Mouse (Mus musculus) liver, postnatal 0 days (tissue): ENCODE measurements around the gene Pglyrp1. TPM values are rescaled to one million over a fixed set of nuclear protein-coding genes. Genes with fewer than 3 reads are reported as not detected.
A peak's percentile ranks its signal among the peaks of the same experiment; 100 is the strongest.

Experiments used
- ATAC-seq: fragments of 200-750 bp; cut with Nextera tagmentation; 2 replicates; pipeline ENCODE4 v1.8.0; 2017; ENCODE audit warnings: mild to moderate bottlenecking, moderate library complexity
- DNase-seq: peaks from one replicate; pipeline ENCODE4 v3.0.0-alpha.2; 2016
- H3K27ac ChIP-seq: fragments of 300-500 bp; sonication (generic); 2 replicates; pipeline ENCODE4 v1.5.1; 2014; ENCODE audit warnings: antibody characterized with exemption, moderate library complexity, mild to moderate bottlenecking, low read depth
- H3K27me3 ChIP-seq: fragments of 300-500 bp; sonication (generic); 2 replicates; pipeline ENCODE4 v1.6.1; 2014; ENCODE audit warnings: low read length, control low read depth, mixed read lengths; ENCODE audit not compliant: insufficient read depth
- H3K36me3 ChIP-seq: fragments of 300-500 bp; sonication (generic); replicated peaks from 2 replicates; pipeline ENCODE4 v1.6.1; 2014; ENCODE audit warnings: mild to moderate bottlenecking, control low read depth, low read length, moderate library complexity, mixed read lengths; ENCODE audit not compliant: insufficient read depth
- H3K4me1 ChIP-seq: fragments of 300-500 bp; sonication (generic); 2 replicates; pipeline ENCODE4 v1.6.1; 2014; ENCODE audit warnings: antibody characterized with exemption, mild to moderate bottlenecking, control low read depth; ENCODE audit not compliant: insufficient read depth
- H3K4me2 ChIP-seq: fragments of 300-500 bp; sonication (generic); 2 replicates; pipeline ENCODE4 v1.6.1; 2014; ENCODE audit warnings: low read depth, mild to moderate bottlenecking, low read length, moderate library complexity, mixed read lengths
- H3K4me3 ChIP-seq: fragments of 300-500 bp; sonication (generic); 2 replicates; pipeline ENCODE4 v1.5.1; 2014; ENCODE audit warnings: low read depth, low read length
- H3K9ac ChIP-seq: fragments of 300-500 bp; sonication (generic); replicated peaks from 2 replicates; pipeline ENCODE4 v1.6.1; 2014; ENCODE audit warnings: mild to moderate bottlenecking, moderate library complexity
- H3K9me3 ChIP-seq: fragments of 300-500 bp; sonication (generic); 2 replicates; pipeline ENCODE4 v1.6.1; 2016; ENCODE audit warnings: mild to moderate bottlenecking, control low read depth, low read length, mixed read lengths
- CTCF ChIP-seq: sonication (generic); IDR thresholded peaks from 2 replicates; pipeline ENCODE4 v1.5.1; 2016; ENCODE audit warnings: antibody characterized with exemption, low read depth
- EP300 ChIP-seq: IDR thresholded peaks from 2 replicates; pipeline ENCODE4 v1.6.1; 2016; ENCODE audit warnings: antibody characterized with exemption, low read depth, mild to moderate bottlenecking
- WGBS: fragments of 180-500 bp; shearing (Covaris S2); extraction: QIAGEN DNeasy Blood & Tissue Kit; methylation state at CpG from one replicate; pipeline ENCODE4 v1.1.7; 2014; ENCODE audit not compliant: insufficient replicate concordance; 5-methylcytosine and 5-hydroxymethylcytosine counted together
- polyA plus RNA-seq: library from polyadenylated mRNA; unstranded; fragments of >200 nt; fragmentation: Nextera tagmentation; extraction: Ambion mirVana; gene quantifications from 2 replicates; pipeline ENCODE4 v1.2.1, GENCODE M21; 2015

The Pglyrp1 gene
- polyA plus RNA-seq, 1 experiment from 2014 or later = 118 TPM

GRCm38 (mm10) chr7:18862801-18863200 lies 8.3 kb upstream of the Pglyrp1 start:
- TF ChIP-seq EP300 = no peak
- no peak for TF ChIP-seq CTCF
- no peak for ATAC-seq
- H3K4me1 ChIP-seq = no peaks in the 10 kb centered on the region
- DNase-seq = no peak
- WGBS = 72% methylated on average over 6 of the region's 6 CpGs
- no peaks in the 10 kb centered on the region for H3K36me3 ChIP-seq
- H3K27me3 ChIP-seq = no peaks in the 10 kb centered on the region
- peaks cover 3% of the 10 kb centered on the region; the same call in 1 of the 2 replicates for H3K9me3 ChIP-seq
- H3K4me3 ChIP-seq = no peak overlapping the region
- H3K27ac ChIP-seq = no peak overlapping the region
- no peak overlapping the region for H3K4me2 ChIP-seq
- H3K9ac ChIP-seq = no peak overlapping the region

GRCm38 (mm10) chr7:18868491-18868890 lies 2.6 kb upstream of the Pglyrp1 start:
- no peaks in the 10 kb centered on the region for H3K36me3 ChIP-seq
- H3K27ac ChIP-seq = no peak overlapping the region
- peaks cover 7% of the 10 kb centered on the region for H3K27me3 ChIP-seq
- H3K9me3 ChIP-seq = peaks cover 3% of the 10 kb centered on the region; the same call in 1 of the 2 replicates
- WGBS = 75% methylated on average over 2 of the region's 2 CpGs
- peaks cover 7% of the 10 kb centered on the region; the same call in 1 of the 2 replicates for H3K4me1 ChIP-seq
- no peak overlapping the region for H3K4me3 ChIP-seq
- no peak for ATAC-seq
- no peak overlapping the region for H3K4me2 ChIP-seq
- no peak overlapping the region for H3K9ac ChIP-seq
- DNase-seq = no peak
- TF ChIP-seq CTCF = 0 out of 2 replicates have a peak, but pooled peaks have one; percentile 25
- no peak for TF ChIP-seq EP300

- ATAC-seq = no peak
- no peaks in the 10 kb centered on the region for H3K36me3 ChIP-seq
- H3K4me3 ChIP-seq = peak overlapping the region; percentile 25; the same call in 1 of the 2 replicates
- no peaks in the 10 kb centered on the region for H3K9me3 ChIP-seq
- DNase-seq = no peak
- no peak overlapping the region for H3K27ac ChIP-seq
- TF ChIP-seq EP300 (no peak), CTCF (no peak)
- WGBS = 31% methylated on average over 13 of the region's 14 CpGs
- peaks cover 7% of the 10 kb centered on the region; the same call in 1 of the 2 replicates for H3K4me1 ChIP-seq
- H3K9ac ChIP-seq = no peak overlapping the region
- H3K27me3 ChIP-seq = peaks cover 7% of the 10 kb centered on the region
- H3K4me2 ChIP-seq = peak overlapping the region; percentile 67
Measured at GRCm38 (mm10) chr7:18872014-18872802, 1.1 kb downstream of the Pglyrp1 start.

GRCm38 (mm10) chr7:18872816-18873215 lies 1.7 kb downstream of the Pglyrp1 start:
- 11% methylated on average over 7 of the region's 7 CpGs for WGBS
- TF ChIP-seq CTCF = no peak
- no peak for TF ChIP-seq EP300
- Histone ChIP-seq H3K27me3 (peaks cover 7% of the 10 kb centered on the region), H3K9me3 (no peaks in the 10 kb centered on the region), H3K36me3 (no peaks in the 10 kb centered on the region), H3K4me1 (peaks cover 7% of the 10 kb centered on the region; the same call in 1 of the 2 replicates), H3K9ac (no peak overlapping the region), H3K27ac (no peak overlapping the region), H3K4me2 (peak overlapping the region; percentile 67), H3K4me3 (peak overlapping the region; percentile 25)
- ATAC-seq (no peak), DNase-seq (no peak)

GRCm38 (mm10) chr7:18873253-18873652 lies 2.1 kb downstream of the Pglyrp1 start:
- Histone ChIP-seq H3K4me3 (peak overlapping the region; percentile 25), H3K9me3 (no peaks in the 10 kb centered on the region), H3K36me3 (no peaks in the 10 kb centered on the region), H3K4me1 (peaks cover 7% of the 10 kb centered on the region; the same call in 1 of the 2 replicates), H3K9ac (no peak overlapping the region), H3K27me3 (peaks cover 7% of the 10 kb centered on the region), H3K27ac (no peak overlapping the region), H3K4me2 (peak overlapping the region; percentile 67)
- peak; percentile 80 for DNase-seq
- peak; percentile 90 for TF ChIP-seq CTCF
- no peak for TF ChIP-seq EP300
- ATAC-seq = peak; percentile 67
- WGBS = 2% methylated on average over 10 of the region's 10 CpGs

GRCm38 (mm10) chr7:18875372-18875771 lies 4.2 kb downstream of the Pglyrp1 start:
- Histone ChIP-seq H3K36me3 (no peaks in the 10 kb centered on the region), H3K9ac (no peak overlapping the region), H3K27ac (no peak overlapping the region), H3K4me1 (peaks cover 7% of the 10 kb centered on the region; the same call in 1 of the 2 replicates), H3K27me3 (peaks cover 7% of the 10 kb centered on the region), H3K4me2 (no peak overlapping the region), H3K9me3 (no peaks in the 10 kb centered on the region), H3K4me3 (no peak overlapping the region)
- no peak for DNase-seq
- ATAC-seq = no peak
- 75% methylated on average over 5 of the region's 5 CpGs for WGBS
- TF ChIP-seq CTCF = no peak
- TF ChIP-seq EP300 = no peak
